Mouse (Mus musculus) cortical plate, adult 2 months (tissue): ENCODE results near the gene Gm19426.

ENCODE experiments used
- CTCF ChIP-seq: fragments of 200-500 bp; IDR thresholded peaks from 2 replicates; pipeline ENCODE4 v1.5.1; 2011; ENCODE audit warnings: mild to moderate bottlenecking, control low read depth, low read length; ENCODE audit not compliant: insufficient read depth; ENCODE audit errors: extremely low read depth
- POLR2A ChIP-seq: fragments of 200-500 bp; IDR thresholded peaks from 2 replicates; pipeline ENCODE4 v1.6.1; 2011; ENCODE audit warnings: mild to moderate bottlenecking, low read length, control low read depth; ENCODE audit not compliant: insufficient read depth; ENCODE audit errors: extremely low read depth

DNA sequence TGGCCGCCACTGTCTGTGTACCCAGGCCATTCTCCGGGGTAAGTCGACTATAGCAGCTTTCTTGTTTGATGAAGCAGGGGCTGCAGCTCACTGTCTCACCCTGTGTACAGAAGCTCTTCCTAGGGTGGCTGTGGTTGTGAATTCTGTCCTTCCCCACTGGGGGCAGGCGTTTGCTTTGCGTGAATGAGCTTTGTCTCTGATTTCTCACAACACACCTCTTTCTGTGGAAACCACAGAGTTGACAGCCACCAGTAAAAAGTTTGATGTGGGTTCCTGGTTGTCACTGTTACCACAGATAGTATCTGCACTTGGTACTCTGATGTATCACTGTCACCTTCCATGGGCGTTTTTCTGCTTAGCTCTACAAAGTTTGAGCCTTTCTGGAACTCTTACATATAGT lies 35.8 kb upstream of the Gm19426 start:
- TF ChIP-seq CTCF = no peak
- no peak for TF ChIP-seq POLR2A
